Mouse (Mus musculus) heart, postnatal 0 days (tissue): ENCODE measurements around the gene Reg3b. TPM values are rescaled to one million over a fixed set of nuclear protein-coding genes. Genes with fewer than 3 reads are reported as not detected.
"Not testable (repeated sequence)": the region's sequence is repeated elsewhere in the genome, so short reads cannot be mapped to it uniquely, and the experiment has no call there.

Experiments used
- ATAC-seq: fragments of 200-750 bp; cut with Nextera tagmentation; 2 replicates; pipeline ENCODE4 v1.8.0; 2017; ENCODE audit warnings: low read depth, moderate number of reproducible peaks, moderate library complexity; ENCODE audit not compliant: insufficient read depth
- DNase-seq: peaks from one replicate; pipeline ENCODE4 v3.0.0-alpha.2; 2016; ENCODE audit warnings: low spot score
- H3K27ac ChIP-seq: fragments of 300-500 bp; sonication (generic); 2 replicates; pipeline ENCODE4 v1.5.1; 2014; ENCODE audit warnings: low read depth, mild to moderate bottlenecking
- H3K27me3 ChIP-seq: fragments of 300-500 bp; sonication (generic); 2 replicates; pipeline ENCODE4 v1.6.1; 2014; ENCODE audit warnings: low read length, mixed read lengths; ENCODE audit not compliant: control insufficient read depth, insufficient read depth
- H3K36me3 ChIP-seq: fragments of 300-500 bp; sonication (generic); replicated peaks from 2 replicates; pipeline ENCODE4 v1.6.1; 2014; ENCODE audit warnings: low read length, mixed read lengths; ENCODE audit not compliant: control insufficient read depth, insufficient read depth
- H3K4me1 ChIP-seq: fragments of 300-500 bp; sonication (generic); 2 replicates; pipeline ENCODE4 v1.6.1; 2014; ENCODE audit warnings: antibody characterized with exemption; ENCODE audit not compliant: control insufficient read depth, insufficient read depth
- H3K4me2 ChIP-seq: fragments of 300-500 bp; sonication (generic); 2 replicates; pipeline ENCODE4 v1.6.1; 2014; ENCODE audit warnings: low read depth, mild to moderate bottlenecking, low read length, moderate library complexity
- H3K4me3 ChIP-seq: fragments of 300-500 bp; sonication (generic); 2 replicates; pipeline ENCODE4 v1.5.1; 2014; ENCODE audit warnings: low read depth, low read length
- H3K9ac ChIP-seq: fragments of 300-500 bp; sonication (generic); replicated peaks from 2 replicates; pipeline ENCODE4 v1.6.1; 2014; ENCODE audit warnings: low read depth, low read length, mixed read lengths
- H3K9me3 ChIP-seq: fragments of 300-500 bp; sonication (generic); replicated peaks from 2 replicates; pipeline ENCODE4 v1.6.1; 2016; ENCODE audit warnings: low read length; ENCODE audit not compliant: control insufficient read depth
- CTCF ChIP-seq: IDR thresholded peaks from 2 replicates; pipeline ENCODE4 v1.5.1; 2016; ENCODE audit warnings: antibody characterized with exemption, control low read depth, low read depth
- EP300 ChIP-seq: IDR thresholded peaks from 2 replicates; pipeline ENCODE4 v1.6.1; 2016; ENCODE audit warnings: antibody characterized with exemption, low read depth
- WGBS: fragments of 180-500 bp; shearing (Covaris S2); extraction: QIAGEN DNeasy Blood & Tissue Kit; methylation state at CpG from one replicate; pipeline ENCODE4 v1.1.7; 2014; 5-methylcytosine and 5-hydroxymethylcytosine counted together
- polyA plus RNA-seq: library from polyadenylated mRNA; unstranded; fragments of >200 nt; fragmentation: Nextera tagmentation; extraction: Ambion mirVana; gene quantifications from 2 replicates; pipeline ENCODE4 v1.2.1, GENCODE M21; 2015
- total RNA-seq: library from RNA; depleted of rRNA; stranded (reverse); fragments of >200 nt; gene quantifications from 2 replicates; pipeline ENCODE4 v1.2.3, GENCODE M21; 2014; ENCODE audit warnings: low replicate concordance; rRNA removed

Gene Reg3b
- total and polyA plus RNA-seq, 2 experiments from 2014 or later = not detected

DNA sequence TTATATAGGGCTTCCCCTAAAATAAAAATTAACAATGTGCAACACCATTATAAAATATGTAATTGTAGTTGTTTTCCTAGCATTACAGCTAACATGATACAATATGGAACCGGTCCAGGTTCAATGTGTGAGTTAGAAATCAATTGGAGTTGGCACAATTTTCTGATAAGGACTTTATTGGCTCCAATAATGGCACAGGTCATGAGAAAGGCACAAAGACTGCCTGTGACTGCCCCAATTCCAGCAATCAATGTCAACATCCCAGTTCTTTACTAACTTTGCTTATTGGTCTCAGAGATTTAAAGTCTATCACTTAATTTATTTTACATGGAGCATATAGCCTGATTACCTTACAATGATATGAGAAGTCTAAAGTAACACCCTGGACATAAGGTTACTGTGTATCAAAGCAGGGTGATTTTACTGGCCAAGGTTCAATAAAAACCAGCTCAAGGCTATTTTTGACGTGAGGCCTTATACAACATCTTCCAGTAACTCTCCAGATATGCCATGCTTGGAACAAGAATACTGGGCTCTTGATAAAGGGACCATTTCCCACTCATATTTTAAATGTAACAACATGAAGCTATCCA lies 8.4 kb upstream of the Reg3b start:
- DNase-seq (no peak), ATAC-seq (no peak)
- Histone ChIP-seq H3K27me3 (no peaks in the 10 kb centered on the region), H3K9ac (no peak overlapping the region), H3K4me3 (no peak overlapping the region), H3K9me3 (no peaks in the 10 kb centered on the region), H3K27ac (no peak overlapping the region), H3K4me2 (no peak overlapping the region), H3K36me3 (no peaks in the 10 kb centered on the region), H3K4me1 (no peaks in the 10 kb centered on the region)
- TF ChIP-seq CTCF = no peak
- TF ChIP-seq EP300 = no peak
- 36% methylated on average over 2 of the region's 2 CpGs for WGBS

GRCm38 (mm10) chr6:78378765-78379164 lies 8.3 kb downstream of the Reg3b start, which contains the start of gene Reg3d:
TSS of gene Reg3d (minus strand) at chr6:78378865.
- Histone ChIP-seq H3K36me3 (no peaks in the 10 kb centered on the region), H3K4me2 (no peak within 1 kb of the TSS), H3K4me1 (no peaks in the 10 kb centered on the region), H3K27me3 (no peaks in the 10 kb centered on the region), H3K27ac (no peak within 1 kb of the TSS), H3K9me3 (0 out of 2 replicates have a peak, but pooled peaks cover 2% of the 10 kb centered on the region), H3K9ac (no peak within 1 kb of the TSS), H3K4me3 (no peak within 1 kb of the TSS)
- no peak for DNase-seq
- ATAC-seq = no peak
- 51% methylated on average over 2 of the region's 2 CpGs for whole genome bisulfite sequencing
- no peak for TF ChIP-seq EP300
- TF ChIP-seq CTCF = no peak

DNA sequence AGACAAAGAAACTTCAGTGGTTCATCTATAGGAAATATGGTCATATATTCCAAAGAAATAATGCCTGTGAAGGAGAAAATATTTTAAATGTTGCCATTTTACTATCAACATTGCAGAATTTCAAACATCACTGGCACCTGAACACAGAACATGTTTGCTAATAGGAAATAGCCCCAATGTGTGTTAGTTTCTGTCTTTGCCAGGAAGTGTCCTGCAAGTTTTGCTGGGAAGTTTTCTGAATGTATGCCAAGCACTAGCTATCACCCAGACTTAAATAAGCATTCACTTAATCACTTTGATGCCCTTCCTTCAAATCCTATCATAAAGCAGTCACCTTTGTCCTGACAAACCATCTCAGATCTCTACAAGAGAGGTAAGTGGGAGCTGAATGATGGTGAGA lies 10.0 kb downstream of the Reg3b start, which contains the start of gene Reg3a:
TSS of gene Reg3a (plus strand) at position 301 of the 400 bp plus-strand sequence.
- TF ChIP-seq EP300 (no peak), CTCF (no peak)
- H3K36me3 ChIP-seq = no peaks in the 10 kb centered on the region
- H3K27me3 ChIP-seq = no peaks in the 10 kb centered on the region

GRCm38 (mm10) chr6:78385609-78386008 lies 15.2 kb downstream of the Reg3b start:
- DNase-seq (no peak), ATAC-seq (no peak)
- Histone ChIP-seq H3K36me3 (no peaks in the 10 kb centered on the region), H3K9me3 (no peaks in the 10 kb centered on the region), H3K9ac (no peak overlapping the region), H3K4me3 (no peak overlapping the region), H3K27ac (no peak overlapping the region), H3K4me2 (no peak overlapping the region), H3K4me1 (no peaks in the 10 kb centered on the region), H3K27me3 (no peaks in the 10 kb centered on the region)
- WGBS = 65% methylated on average over 3 of the region's 3 CpGs
- no peak for TF ChIP-seq CTCF
- TF ChIP-seq EP300 = no peak

More for the DNA sequence above, 10.0 kb downstream of the Reg3b start, which contains the start of gene Reg3a:
- H3K27ac ChIP-seq = no peak within 1 kb of the TSS
- no peak within 1 kb of the TSS for H3K4me2 ChIP-seq
- H3K9me3 ChIP-seq = 0 out of 2 replicates have a peak, but pooled peaks cover 2% of the 10 kb centered on the region
- H3K9ac ChIP-seq = no peak within 1 kb of the TSS
- DNase-seq (no peak), ATAC-seq (no peak)
- no peaks in the 10 kb centered on the region for H3K4me1 ChIP-seq
- no peak within 1 kb of the TSS for H3K4me3 ChIP-seq

DNA sequence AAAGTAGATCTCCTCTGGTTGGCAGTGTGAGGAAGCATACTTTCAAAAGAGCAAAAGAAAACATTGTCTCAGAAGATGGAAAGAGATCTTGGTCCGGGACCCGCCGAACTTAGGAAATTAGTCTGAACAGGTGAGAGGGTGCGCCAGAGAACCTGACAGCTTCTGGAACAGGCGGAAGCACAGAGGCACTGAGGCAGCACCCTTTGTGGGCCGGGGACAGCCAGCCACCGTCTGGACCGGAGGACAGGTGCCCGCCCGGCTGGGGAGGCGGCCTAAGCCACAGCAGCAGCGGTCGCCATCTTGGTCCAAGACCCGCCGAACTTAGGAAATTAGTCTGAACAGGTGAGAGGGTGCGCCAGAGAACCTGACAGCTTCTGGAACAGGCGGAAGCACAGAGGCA lies 24.9 kb downstream of the Reg3b start, which contains the start of gene Reg2:
TSS of gene Reg2 (plus strand) at position 301 of the 400 bp plus-strand sequence.
- H3K9me3 ChIP-seq, H3K27me3 ChIP-seq, H3K27ac ChIP-seq, DNase-seq, H3K4me2 ChIP-seq, H3K36me3 ChIP-seq, ATAC-seq, H3K4me3 ChIP-seq, H3K9ac ChIP-seq, H3K4me1 ChIP-seq: not testable (repeated sequence)
- 87% methylated on average over 4 of the region's 17 CpGs for WGBS

GRCm38 (mm10) chr6:78422411-78422810 lies 52.0 kb downstream of the Reg3b start, which contains the start of gene Reg1:
TSS of gene Reg1 (plus strand) at chr6:78422711.
- ATAC-seq = not testable (repeated sequence)

More at GRCm38 (mm10) chr6:78422411-78422810, 52.0 kb downstream of the Reg3b start, which contains the start of gene Reg1:
- not testable (repeated sequence) for H3K27me3 ChIP-seq, H3K9me3 ChIP-seq, H3K4me3 ChIP-seq, H3K9ac ChIP-seq, DNase-seq, H3K27ac ChIP-seq, H3K36me3 ChIP-seq, H3K4me2 ChIP-seq, H3K4me1 ChIP-seq

Other genes with a start within 250 kb of the Reg3b start
- not detected in 2 replicates for gene Reg3d, start 8.2 kb downstream of the Reg3b start, total RNA-seq
- not detected in 2 replicates for gene Reg3d, start 8.2 kb downstream of the Reg3b start, polyA plus RNA-seq
- not detected in 2 replicates for gene Reg3a, start 10.1 kb downstream of the Reg3b start, total RNA-seq
- not detected in 2 replicates for gene Reg3a, start 10.1 kb downstream of the Reg3b start, polyA plus RNA-seq
- not detected in 2 replicates for gene Reg2, start 25.0 kb downstream of the Reg3b start, total RNA-seq
- not detected in 2 replicates for gene Reg2, start 25.0 kb downstream of the Reg3b start, polyA plus RNA-seq
- not detected in 2 replicates for gene Reg1, start 52.1 kb downstream of the Reg3b start, total RNA-seq
- not detected in 2 replicates for gene Reg1, start 52.1 kb downstream of the Reg3b start, polyA plus RNA-seq
- 7.1 and 40.7 TPM in 2 replicates for gene Reg3g, start 98.2 kb downstream of the Reg3b start, total RNA-seq
- gene Reg3g, start 98.2 kb downstream of the Reg3b start, polyA plus RNA-seq = 0.26 and 179 TPM in 2 replicates